Mouse (Mus musculus) lung, embryonic 16.5 days (tissue): Measurements from ENCODE around the gene Tube1. TPM values are rescaled to one million over a fixed set of nuclear protein-coding genes. Genes with fewer than 3 reads are reported as not detected.
A peak's percentile ranks its signal among the peaks of the same experiment; 100 is the strongest.
"Not testable (repeated sequence)": the region's sequence is repeated elsewhere in the genome, so short reads cannot be mapped to it uniquely, and the experiment has no call there.

Source experiments
- ATAC-seq: fragments of 200-750 bp; cut with Nextera tagmentation; 2 replicates; pipeline ENCODE4 v1.8.0; 2017; ENCODE audit warnings: low read depth, mild to moderate bottlenecking, moderate library complexity
- H3K27ac ChIP-seq: fragments of 300-500 bp; sonication (generic); 2 replicates; pipeline ENCODE4 v1.5.1; 2014; ENCODE audit warnings: mild to moderate bottlenecking, control low read depth, low read length
- H3K27me3 ChIP-seq: fragments of 300-500 bp; sonication (generic); 2 replicates; pipeline ENCODE4 v1.6.1; 2014; ENCODE audit warnings: low read depth, low read length, mixed read lengths; ENCODE audit not compliant: control insufficient read depth, insufficient read depth
- H3K36me3 ChIP-seq: fragments of 300-500 bp; sonication (generic); 2 replicates; pipeline ENCODE4 v1.6.1; 2014; ENCODE audit warnings: low read length; ENCODE audit not compliant: control insufficient read depth, insufficient read depth
- H3K4me1 ChIP-seq: fragments of 300-500 bp; sonication (generic); replicated peaks from 2 replicates; pipeline ENCODE4 v1.6.1; 2014; ENCODE audit warnings: low read length, mixed read lengths; ENCODE audit not compliant: control insufficient read depth, insufficient read depth
- H3K4me2 ChIP-seq: fragments of 300-500 bp; sonication (generic); 2 replicates; pipeline ENCODE4 v1.6.1; 2014; ENCODE audit warnings: low read depth, low read length, control low read depth
- H3K4me3 ChIP-seq: fragments of 300-500 bp; sonication (generic); 2 replicates; pipeline ENCODE4 v1.5.1; 2014; ENCODE audit warnings: mild to moderate bottlenecking, low read length, control low read depth
- H3K9ac ChIP-seq: fragments of 300-500 bp; sonication (generic); 2 replicates; pipeline ENCODE4 v1.6.1; 2014; ENCODE audit warnings: low read length, control low read depth
- H3K9me3 ChIP-seq: fragments of 300-500 bp; sonication (generic); 2 replicates; pipeline ENCODE4 v1.6.1; 2016; ENCODE audit warnings: low read length; ENCODE audit not compliant: control insufficient read depth
- WGBS: fragments of 180-500 bp; shearing (Covaris S2); extraction: QIAGEN DNeasy Blood & Tissue Kit; methylation state at CpG from one replicate; pipeline ENCODE4 v1.1.7; 2014; 5-methylcytosine and 5-hydroxymethylcytosine counted together
- polyA plus RNA-seq: library from polyadenylated mRNA; unstranded; fragments of >200 nt; fragmentation: Nextera tagmentation; extraction: Ambion mirVana; gene quantifications from 2 replicates; pipeline ENCODE4 v1.2.1, GENCODE M21; 2015

The Tube1 gene
- polyA plus RNA-seq, 1 experiment from 2014 or later: 20.6 TPM

DNA sequence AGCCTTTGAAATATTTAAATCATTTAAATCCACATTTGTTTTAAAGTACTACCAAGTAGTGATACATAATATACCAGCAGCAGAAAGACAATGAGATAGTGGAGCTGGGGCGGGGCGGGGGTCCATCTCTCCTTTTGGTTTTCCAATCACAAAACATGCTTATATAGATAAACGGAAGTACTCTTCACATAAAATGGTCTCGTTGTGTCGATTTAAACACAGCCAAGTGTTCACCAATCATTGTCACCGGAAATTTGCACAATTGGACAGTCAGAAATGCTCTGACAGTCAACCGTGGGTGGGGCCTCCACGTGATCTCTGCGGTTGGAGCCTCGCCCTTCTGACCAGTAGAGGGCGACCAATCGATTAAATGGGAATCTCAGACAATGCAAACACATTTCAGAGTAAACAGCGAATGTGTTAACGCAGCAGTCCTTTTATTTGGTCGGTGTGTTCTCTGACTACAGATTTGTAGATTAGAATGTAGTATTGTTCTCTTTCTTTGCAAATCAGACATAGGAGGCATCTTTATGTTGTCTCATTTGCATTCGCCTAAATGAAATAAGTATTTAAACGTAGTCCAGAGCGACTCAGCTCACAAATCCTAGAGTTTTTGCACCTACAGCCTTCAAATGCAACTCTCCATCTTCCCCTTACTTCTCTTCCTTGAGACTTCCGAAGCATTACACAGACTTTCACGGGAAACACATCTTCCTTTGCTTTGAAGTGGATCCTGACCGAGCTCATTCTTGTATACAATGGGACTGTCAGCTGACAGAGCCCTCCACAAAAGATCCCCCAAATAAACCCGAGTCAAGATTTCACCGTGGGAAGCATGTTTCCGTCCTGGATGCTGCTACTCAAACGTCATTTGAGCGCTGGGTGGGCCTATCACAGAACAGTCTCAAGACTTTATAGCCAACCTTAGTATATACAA lies 38.1 kb downstream of the Tube1 start:
- ATAC-seq: peak; percentile 79
- Histone ChIP-seq H3K36me3 (no peaks in the 10 kb centered on the region), H3K4me1 (peaks cover 19% of the 10 kb centered on the region), H3K27ac (peak overlapping the region; percentile 86), H3K27me3 (no peaks in the 10 kb centered on the region; the same call in 1 of the 2 replicates), H3K9me3 (no peaks in the 10 kb centered on the region), H3K4me3 (peak overlapping the region; percentile 51), H3K4me2 (peak overlapping the region; percentile 78), H3K9ac (peak overlapping the region; percentile 60)
- 12% methylated on average over 26 of the region's 26 CpGs for WGBS

DNA sequence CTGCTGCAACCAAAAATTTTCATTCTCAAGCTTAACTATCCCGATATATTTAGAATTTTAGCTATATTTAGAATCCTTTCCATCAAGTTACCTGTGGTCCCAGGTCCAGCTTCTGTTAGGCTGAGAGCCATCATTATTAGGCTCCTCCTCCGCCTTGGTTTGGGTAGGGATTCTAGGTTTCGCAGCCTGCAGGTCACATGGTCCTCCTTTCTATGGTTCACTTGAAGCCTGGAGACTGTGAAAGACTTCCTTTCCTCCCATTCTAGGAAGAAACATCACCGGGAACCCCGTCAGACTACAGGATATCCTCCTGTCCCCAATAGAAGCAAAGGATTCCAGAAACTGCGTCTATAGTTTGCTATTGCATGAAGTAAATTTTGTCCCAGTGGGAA lies 38.8 kb downstream of the Tube1 start:
- 61% methylated on average over 6 of the region's 6 CpGs for WGBS
- Histone ChIP-seq H3K36me3 (no peaks in the 10 kb centered on the region), H3K27ac (peak overlapping the region; percentile 86), H3K4me2 (peak overlapping the region; percentile 78), H3K9ac (peak overlapping the region; percentile 42), H3K9me3 (peaks cover 1% of the 10 kb centered on the region; the same call in 1 of the 2 replicates), H3K4me3 (peak overlapping the region; percentile 51), H3K4me1 (peaks cover 19% of the 10 kb centered on the region), H3K27me3 (no peaks in the 10 kb centered on the region; the same call in 1 of the 2 replicates)
- no peak for ATAC-seq

DNA sequence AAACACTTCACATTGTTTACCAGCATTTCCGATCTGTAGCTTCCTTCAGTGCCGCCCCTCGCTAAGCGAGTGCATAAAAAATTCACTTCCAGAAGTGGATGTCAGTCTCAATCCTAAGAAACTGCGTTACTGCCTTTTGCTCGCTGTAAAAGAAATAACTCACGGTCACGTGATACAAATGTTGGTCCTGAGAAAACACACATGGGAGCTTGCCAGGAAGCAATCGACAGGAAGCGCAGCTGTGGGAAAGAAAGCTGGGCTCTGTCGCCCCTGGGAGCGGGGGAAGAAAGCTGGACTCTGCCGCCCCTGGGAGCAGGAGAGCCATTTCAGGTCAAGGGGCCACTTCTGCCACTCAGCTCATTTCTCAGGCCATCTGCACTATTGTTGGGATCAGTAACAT lies 39.3 kb downstream of the Tube1 start:
- no peaks in the 10 kb centered on the region for H3K27me3 ChIP-seq
- peak; percentile 10; the same call in 1 of the 2 replicates for ATAC-seq

DNA sequence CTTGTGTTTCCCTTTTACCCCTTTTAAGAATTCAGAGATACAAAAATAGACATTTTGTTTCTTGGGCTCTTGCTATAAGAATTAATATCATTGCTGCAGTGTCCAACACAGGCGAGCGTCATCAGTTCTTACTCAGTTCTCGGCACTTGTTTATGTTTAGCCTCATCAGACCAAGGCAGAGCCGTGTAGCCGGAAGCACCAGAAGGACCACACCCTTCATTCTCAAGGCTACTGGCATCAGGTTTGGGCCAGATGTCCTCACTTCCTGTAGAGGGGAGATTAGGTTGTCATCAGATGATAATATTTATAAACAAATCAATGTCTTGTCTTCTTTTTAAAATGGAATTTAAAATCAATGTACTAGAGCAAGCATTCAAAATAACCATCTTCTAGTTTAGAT lies 43.2 kb downstream of the Tube1 start:
- Histone ChIP-seq H3K9ac (no peak overlapping the region), H3K4me3 (no peak overlapping the region), H3K4me2 (no peak overlapping the region), H3K27ac (no peak overlapping the region), H3K36me3 (no peaks in the 10 kb centered on the region), H3K9me3 (peaks cover 6% of the 10 kb centered on the region), H3K4me1 (peaks cover 12% of the 10 kb centered on the region), H3K27me3 (no peaks in the 10 kb centered on the region)
- ATAC-seq: no peak
- 50% methylated on average over 5 of the region's 5 CpGs for WGBS

More for the DNA sequence above, 39.3 kb downstream of the Tube1 start:
- Histone ChIP-seq H3K4me2 (peak overlapping the region; percentile 78), H3K9ac (peak overlapping the region; percentile 42), H3K36me3 (no peaks in the 10 kb centered on the region), H3K4me1 (peaks cover 19% of the 10 kb centered on the region), H3K4me3 (peak overlapping the region; percentile 31), H3K27ac (peak overlapping the region; percentile 86), H3K9me3 (peaks cover 5% of the 10 kb centered on the region)
- 7% methylated on average over 13 of the region's 13 CpGs for WGBS

DNA sequence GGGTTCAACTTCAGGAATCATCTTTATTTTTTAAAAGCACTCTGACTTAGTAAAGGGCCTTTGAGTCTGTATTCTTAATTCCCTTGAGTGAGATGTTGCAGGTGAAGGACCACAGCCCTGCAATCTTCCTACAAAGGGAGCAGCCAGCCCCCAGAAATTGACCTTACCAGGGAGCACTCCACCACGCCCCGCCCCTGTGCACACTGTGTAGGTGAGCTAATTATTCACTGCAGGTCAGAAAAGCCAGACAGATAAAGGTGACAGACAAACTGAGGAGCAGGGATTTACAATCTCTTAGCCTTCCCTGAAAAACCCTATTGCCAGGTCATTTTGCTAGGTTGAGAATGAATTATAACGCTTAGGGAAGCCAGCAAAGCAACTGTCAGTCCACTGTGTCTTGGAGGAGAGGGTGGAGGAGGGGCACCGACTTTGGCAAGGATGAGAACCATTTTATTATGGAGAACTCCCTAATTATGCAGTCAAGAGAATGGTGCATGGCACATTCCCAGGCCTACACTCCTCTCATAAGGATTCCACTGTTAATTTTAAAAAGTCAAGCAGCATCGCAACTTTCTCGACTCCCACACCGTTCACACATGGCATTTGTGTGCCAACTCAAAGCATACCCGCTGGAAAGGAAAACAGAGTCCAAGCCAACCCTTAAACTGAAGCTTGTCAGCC lies 51.2 kb downstream of the Tube1 start:
- Histone ChIP-seq H3K36me3 (no peaks in the 10 kb centered on the region), H3K4me3 (no peak overlapping the region), H3K27ac (peak overlapping the region; percentile 70), H3K27me3 (no peaks in the 10 kb centered on the region), H3K9me3 (no peaks in the 10 kb centered on the region), H3K4me2 (peak overlapping the region; percentile 17; the same call in 1 of the 2 replicates), H3K4me1 (peaks cover 9% of the 10 kb centered on the region), H3K9ac (no peak overlapping the region)
- 52% methylated on average over 8 of the region's 8 CpGs for WGBS
- peak; percentile 23; the same call in 1 of the 2 replicates for ATAC-seq

DNA sequence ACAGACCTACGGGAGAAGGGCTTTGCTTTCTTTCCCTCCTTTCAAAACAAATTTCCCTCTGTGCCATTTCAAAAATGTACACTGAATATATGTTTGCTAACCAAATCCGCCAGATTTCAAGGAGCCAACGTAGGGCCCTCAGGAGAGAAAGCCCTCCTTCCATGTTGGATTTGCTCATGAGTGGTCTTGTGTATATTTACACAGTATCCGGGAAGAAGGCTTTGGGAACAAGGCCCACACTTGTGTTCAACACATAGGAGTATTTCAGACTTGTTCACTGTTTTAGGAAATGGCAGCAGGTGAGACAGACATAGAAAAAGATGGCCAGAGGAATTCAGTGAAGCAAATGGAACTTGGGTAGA lies 51.8 kb downstream of the Tube1 start:
- peak; percentile 89 for ATAC-seq
- no peaks in the 10 kb centered on the region for H3K9me3 ChIP-seq
- no peak overlapping the region for H3K4me3 ChIP-seq
- peaks cover 9% of the 10 kb centered on the region for H3K4me1 ChIP-seq
- H3K9ac ChIP-seq: no peak overlapping the region
- 53% methylated on average over 4 of the region's 4 CpGs for WGBS
- no peak overlapping the region for H3K4me2 ChIP-seq
- H3K27ac ChIP-seq: peak overlapping the region; percentile 70
- H3K36me3 ChIP-seq: no peaks in the 10 kb centered on the region
- no peaks in the 10 kb centered on the region for H3K27me3 ChIP-seq

DNA sequence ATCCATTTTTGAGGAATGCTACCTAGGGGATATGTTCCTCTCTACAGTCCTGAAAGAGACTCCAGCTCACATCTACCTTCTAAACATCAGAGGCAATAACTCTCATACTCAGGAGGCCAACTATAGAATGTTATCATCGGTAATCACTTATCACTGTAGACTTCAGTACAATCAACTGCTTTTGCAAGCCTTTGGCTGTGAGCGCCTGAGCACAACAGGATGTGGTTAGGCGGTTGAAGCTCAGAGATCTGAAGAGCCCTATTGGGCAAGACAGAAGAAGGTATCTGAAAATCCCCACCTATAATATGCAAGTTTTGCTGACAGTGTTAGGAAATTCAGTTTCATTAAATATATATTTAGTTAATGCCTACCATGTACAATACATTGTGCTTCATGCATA lies 58.9 kb downstream of the Tube1 start:
- no peak overlapping the region for H3K27ac ChIP-seq
- WGBS: 92% methylated on average over 3 of the region's 3 CpGs

DNA sequence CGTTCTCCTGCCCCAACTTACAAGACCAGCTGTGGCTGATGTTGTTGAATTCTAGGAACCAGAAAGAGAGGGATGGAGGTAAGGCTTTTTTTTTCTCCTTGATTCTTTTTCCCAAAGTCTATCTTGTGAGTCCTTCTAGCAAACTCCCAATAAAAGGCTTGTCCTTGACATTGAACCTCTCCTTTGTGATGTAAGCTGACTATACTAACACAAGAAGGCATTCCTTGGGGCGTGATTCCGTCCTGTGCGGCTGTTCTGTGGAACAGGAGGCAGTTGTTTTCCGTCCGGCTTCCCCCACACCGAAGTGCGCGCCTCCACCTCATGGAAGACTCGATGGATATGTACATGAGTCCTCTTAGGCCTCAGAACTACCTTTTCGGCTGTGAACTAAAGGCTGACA lies 64.4 kb downstream of the Tube1 start:
- H3K4me3 ChIP-seq, H3K4me2 ChIP-seq, H3K27me3 ChIP-seq, H3K27ac ChIP-seq, H3K9me3 ChIP-seq, ATAC-seq, H3K36me3 ChIP-seq, H3K9ac ChIP-seq, H3K4me1 ChIP-seq: not testable (repeated sequence)
- WGBS: 90% methylated on average over 11 of the region's 11 CpGs

More for the DNA sequence above, 58.9 kb downstream of the Tube1 start:
- Histone ChIP-seq H3K9ac (no peak overlapping the region), H3K36me3 (no peaks in the 10 kb centered on the region), H3K9me3 (no peaks in the 10 kb centered on the region), H3K27me3 (no peaks in the 10 kb centered on the region), H3K4me1 (no peaks in the 10 kb centered on the region), H3K4me3 (no peak overlapping the region), H3K4me2 (no peak overlapping the region)
- no peak for ATAC-seq
